Mouse (Mus musculus): ENCODE measurements at regions not wholly inside any gene's neighbourhood (a gene's known extent, or its start where the extent isn't known, plus 50 kb on each side); places are given as distances from the start of the nearest gene placed in this dataset.
"Not testable (repeated sequence)": the region's sequence is repeated elsewhere in the genome, so short reads cannot be mapped to it uniquely, and the experiment has no call there.

DNA sequence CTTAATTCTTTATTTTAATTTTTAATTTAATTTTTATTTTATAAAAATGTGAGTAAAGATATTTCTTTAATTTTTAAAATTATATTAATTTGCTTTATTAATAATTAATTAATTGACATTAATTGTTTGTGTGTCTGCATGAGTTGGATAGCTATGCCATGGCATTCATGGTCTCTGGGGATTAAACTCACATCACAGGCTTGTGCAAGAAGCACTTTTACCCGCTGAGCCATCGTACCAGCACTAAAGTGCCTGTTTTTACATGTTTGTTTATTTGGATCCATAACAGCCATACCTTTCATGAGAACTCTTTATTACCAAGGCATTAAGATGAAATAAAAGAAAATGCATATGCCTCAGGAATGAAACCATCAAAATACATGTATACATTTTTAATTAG is 453.7 kb upstream of the Arid1b start:
- H3K4me2 ChIP-seq (ENCODE audit: low read length), result no peak overlapping the region
- WGBS, result 74% methylated on average over 2 of the region's 2 CpGs
- ATAC-seq (replicated peaks; ENCODE audit: low FRiP score, low TSS enrichment, low read depth) (no peak), DNase-seq (ENCODE audit: low spot score) (no peak)
- no peak overlapping the region for H3K27ac ChIP-seq (ENCODE audit: low read depth)
- no peaks in the 10 kb centered on the region for H3K27me3 ChIP-seq (replicated peaks; ENCODE audit: control insufficient read depth, insufficient read depth, low read length)
- no peaks in the 10 kb centered on the region for H3K4me1 ChIP-seq (replicated peaks; ENCODE audit: control insufficient read depth, insufficient read depth, low read length)
- no peaks in the 10 kb centered on the region for H3K36me3 ChIP-seq (ENCODE audit: control insufficient read depth, insufficient read depth, low read length)
- no peak overlapping the region for H3K4me3 ChIP-seq (ENCODE audit: low read depth, low read length)
- no peak overlapping the region for H3K9ac ChIP-seq (ENCODE audit: low read length)
- H3K9me3 ChIP-seq (ENCODE audit: control insufficient read depth, low read length), result no peaks in the 10 kb centered on the region

GRCm38 (mm10) chr17:4541020-4541743 is 452.9 kb upstream of the Arid1b start:
- Histone ChIP-seq H3K27me3 (replicated peaks; ENCODE audit: control insufficient read depth, insufficient read depth, low read length) (no peaks in the 10 kb centered on the region), H3K9ac (ENCODE audit: low read length) (no peak overlapping the region), H3K27ac (ENCODE audit: low read depth) (no peak overlapping the region), H3K9me3 (ENCODE audit: control insufficient read depth, low read length) (no peaks in the 10 kb centered on the region), H3K4me1 (replicated peaks; ENCODE audit: control insufficient read depth, insufficient read depth, low read length) (no peaks in the 10 kb centered on the region), H3K4me2 (ENCODE audit: low read length) (no peak overlapping the region), H3K36me3 (ENCODE audit: control insufficient read depth, insufficient read depth, low read length) (no peaks in the 10 kb centered on the region), H3K4me3 (ENCODE audit: low read depth, low read length) (no peak overlapping the region)
- 38% methylated on average over 7 of the region's 7 CpGs for WGBS
- DNase-seq (ENCODE audit: low spot score) (no peak), ATAC-seq (replicated peaks; ENCODE audit: low FRiP score, low TSS enrichment, low read depth) (no peak)

GRCm38 (mm10) chr17:4546579-4546978 is 447.6 kb upstream of the Arid1b start:
- 48% methylated on average over 2 of the region's 2 CpGs for WGBS
- no peaks in the 10 kb centered on the region for H3K27me3 ChIP-seq (replicated peaks; ENCODE audit: control insufficient read depth, insufficient read depth, low read length)
- ATAC-seq (replicated peaks; ENCODE audit: low FRiP score, low TSS enrichment, low read depth) (no peak), DNase-seq (ENCODE audit: low spot score) (no peak)
- no peak overlapping the region for H3K4me2 ChIP-seq (ENCODE audit: low read length)
- no peaks in the 10 kb centered on the region for H3K36me3 ChIP-seq (ENCODE audit: control insufficient read depth, insufficient read depth, low read length)
- no peaks in the 10 kb centered on the region for H3K9me3 ChIP-seq (ENCODE audit: control insufficient read depth, low read length)
- no peak overlapping the region for H3K9ac ChIP-seq (ENCODE audit: low read length)
- no peaks in the 10 kb centered on the region for H3K4me1 ChIP-seq (replicated peaks; ENCODE audit: control insufficient read depth, insufficient read depth, low read length)
- H3K4me3 ChIP-seq (ENCODE audit: low read depth, low read length), result no peak overlapping the region
- no peak overlapping the region for H3K27ac ChIP-seq (ENCODE audit: low read depth)

- not testable (repeated sequence) for H3K4me1 ChIP-seq (replicated peaks; ENCODE audit: control insufficient read depth, insufficient read depth, low read length); ATAC-seq (replicated peaks; ENCODE audit: low FRiP score, low TSS enrichment, low read depth); H3K9ac ChIP-seq (ENCODE audit: low read length); H3K9me3 ChIP-seq (ENCODE audit: control insufficient read depth, low read length); H3K4me2 ChIP-seq (ENCODE audit: low read length); DNase-seq (ENCODE audit: low spot score); H3K27ac ChIP-seq (ENCODE audit: low read depth); H3K36me3 ChIP-seq (ENCODE audit: control insufficient read depth, insufficient read depth, low read length); H3K27me3 ChIP-seq (replicated peaks; ENCODE audit: control insufficient read depth, insufficient read depth, low read length); H3K4me3 ChIP-seq (ENCODE audit: low read depth, low read length)
- 79% methylated on average over 4 of the region's 4 CpGs for WGBS
These were observed 441.1 kb upstream of the Arid1b start for GRCm38 (mm10) chr17:4553026-4553425.

GRCm38 (mm10) chr17:4563641-4564040 is 430.5 kb upstream of the Arid1b start:
- Histone ChIP-seq H3K4me1 (replicated peaks; ENCODE audit: control insufficient read depth, insufficient read depth, low read length) (0 out of 2 replicates have a peak, but pooled peaks cover 10% of the 10 kb centered on the region), H3K36me3 (ENCODE audit: control insufficient read depth, insufficient read depth, low read length) (no peaks in the 10 kb centered on the region), H3K4me2 (ENCODE audit: low read length) (no peak overlapping the region), H3K4me3 (ENCODE audit: low read depth, low read length) (no peak overlapping the region), H3K27me3 (replicated peaks; ENCODE audit: control insufficient read depth, insufficient read depth, low read length) (no peaks in the 10 kb centered on the region), H3K9ac (ENCODE audit: low read length) (no peak overlapping the region), H3K9me3 (ENCODE audit: control insufficient read depth, low read length) (no peaks in the 10 kb centered on the region), H3K27ac (ENCODE audit: low read depth) (no peak overlapping the region)
- 53% methylated on average over 3 of the region's 3 CpGs for WGBS
- no peak for DNase-seq (ENCODE audit: low spot score)
- no peak for ATAC-seq (replicated peaks; ENCODE audit: low FRiP score, low TSS enrichment, low read depth)

- no peaks in the 10 kb centered on the region for H3K27me3 ChIP-seq (replicated peaks; ENCODE audit: control insufficient read depth, insufficient read depth, low read length)
- no peak overlapping the region for H3K27ac ChIP-seq (ENCODE audit: low read depth)
- no peaks in the 10 kb centered on the region for H3K36me3 ChIP-seq (ENCODE audit: control insufficient read depth, insufficient read depth, low read length)
- WGBS, result 50% methylated on average over 5 of the region's 5 CpGs
- H3K9me3 ChIP-seq (ENCODE audit: control insufficient read depth, low read length), result no peaks in the 10 kb centered on the region
- no peak overlapping the region for H3K9ac ChIP-seq (ENCODE audit: low read length)
- H3K4me3 ChIP-seq (ENCODE audit: low read depth, low read length), result no peak overlapping the region
- H3K4me1 ChIP-seq (replicated peaks; ENCODE audit: control insufficient read depth, insufficient read depth, low read length), result no peaks in the 10 kb centered on the region
- no peak for DNase-seq (ENCODE audit: low spot score)
- ATAC-seq (replicated peaks; ENCODE audit: low FRiP score, low TSS enrichment, low read depth), result no peak
- no peak overlapping the region for H3K4me2 ChIP-seq (ENCODE audit: low read length)
These were observed 417.2 kb upstream of the Arid1b start for GRCm38 (mm10) chr17:4576883-4577282.

DNA sequence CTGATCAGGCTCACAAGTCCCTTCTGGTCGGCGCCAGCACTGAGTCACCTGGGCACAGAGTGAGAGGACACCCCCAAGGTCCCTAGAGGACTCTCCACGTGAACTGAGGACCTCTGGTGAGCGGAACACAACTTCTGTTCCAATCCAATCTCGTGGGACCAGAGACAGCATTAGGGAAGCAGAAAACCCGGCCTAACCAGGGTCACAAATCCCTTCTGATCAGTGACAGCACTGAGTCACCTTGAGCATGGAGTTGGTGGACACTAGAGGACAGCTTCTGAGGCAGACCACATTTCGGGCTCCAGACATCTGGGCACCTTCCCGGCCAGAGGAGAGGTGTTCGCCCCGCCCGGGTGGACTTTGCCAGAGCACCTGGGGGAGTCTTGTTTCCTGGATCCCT is 412.3 kb upstream of the Arid1b start:
- Histone ChIP-seq H3K4me1 (replicated peaks; ENCODE audit: control insufficient read depth, insufficient read depth, low read length) (no peaks in the 10 kb centered on the region), H3K9me3 (ENCODE audit: control insufficient read depth, low read length) (no peaks in the 10 kb centered on the region), H3K4me2 (ENCODE audit: low read length) (no peak overlapping the region), H3K36me3 (ENCODE audit: control insufficient read depth, insufficient read depth, low read length) (no peaks in the 10 kb centered on the region), H3K27ac (ENCODE audit: low read depth) (no peak overlapping the region), H3K4me3 (ENCODE audit: low read depth, low read length) (no peak overlapping the region), H3K9ac (ENCODE audit: low read length) (no peak overlapping the region), H3K27me3 (replicated peaks; ENCODE audit: control insufficient read depth, insufficient read depth, low read length) (no peaks in the 10 kb centered on the region)
- DNase-seq (ENCODE audit: low spot score) (no peak), ATAC-seq (replicated peaks; ENCODE audit: low FRiP score, low TSS enrichment, low read depth) (no peak)
- 88% methylated on average over 11 of the region's 11 CpGs for WGBS

DNA sequence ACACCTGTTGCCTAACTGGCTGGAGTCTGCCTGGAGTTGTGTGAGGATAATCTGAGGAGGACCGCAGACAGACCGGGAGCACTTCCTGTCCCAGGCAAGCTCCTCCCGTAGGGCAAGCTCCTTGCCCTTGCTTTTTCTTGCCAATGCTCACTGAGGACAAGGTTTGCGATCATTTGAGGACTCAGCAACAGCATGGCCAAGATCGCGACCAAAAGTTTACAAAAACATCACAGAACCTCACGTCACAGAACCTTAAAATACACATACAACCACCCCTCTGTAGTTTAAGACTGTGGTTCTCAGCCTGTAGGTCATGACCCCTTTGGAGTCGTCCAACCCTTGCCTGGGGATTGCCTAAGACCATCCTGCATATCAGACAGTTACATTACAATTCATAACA is 383.7 kb upstream of the Arid1b start:
- Histone ChIP-seq H3K36me3 (ENCODE audit: control insufficient read depth, insufficient read depth, low read length) (no peaks in the 10 kb centered on the region), H3K4me3 (ENCODE audit: low read depth, low read length) (no peak overlapping the region), H3K27me3 (replicated peaks; ENCODE audit: control insufficient read depth, insufficient read depth, low read length) (no peaks in the 10 kb centered on the region), H3K4me1 (replicated peaks; ENCODE audit: control insufficient read depth, insufficient read depth, low read length) (no peaks in the 10 kb centered on the region), H3K4me2 (ENCODE audit: low read length) (no peak overlapping the region), H3K9ac (ENCODE audit: low read length) (no peak overlapping the region), H3K9me3 (ENCODE audit: control insufficient read depth, low read length) (peaks cover 3% of the 10 kb centered on the region; the same call in 1 of the 2 replicates), H3K27ac (ENCODE audit: low read depth) (no peak overlapping the region)
- ATAC-seq (replicated peaks; ENCODE audit: low FRiP score, low TSS enrichment, low read depth) (no peak), DNase-seq (ENCODE audit: low spot score) (no peak)
- WGBS, result 69% methylated on average over 8 of the region's 8 CpGs

DNA sequence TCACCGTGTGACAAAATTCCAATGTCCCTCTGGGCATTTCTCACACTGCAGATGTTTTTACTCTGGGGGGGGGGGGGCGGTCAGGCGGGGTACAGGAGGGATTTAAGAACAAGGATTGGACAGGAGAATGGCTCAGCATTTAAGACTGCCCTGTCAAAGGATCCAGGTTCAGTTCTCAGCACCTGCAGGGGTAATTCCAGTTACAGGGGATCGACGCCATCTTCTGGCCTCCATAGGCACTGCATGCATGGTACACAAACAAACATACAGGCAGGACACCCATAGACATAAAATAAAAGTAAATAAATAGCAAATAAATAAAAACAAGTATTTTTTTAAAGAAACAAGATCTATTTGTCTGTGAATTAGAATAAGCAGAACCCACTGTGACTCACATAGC is 383.1 kb upstream of the Arid1b start:
- 92% methylated on average over 5 of the region's 5 CpGs for WGBS
- peaks cover 3% of the 10 kb centered on the region; the same call in 1 of the 2 replicates for H3K9me3 ChIP-seq (ENCODE audit: control insufficient read depth, low read length)
- no peaks in the 10 kb centered on the region for H3K36me3 ChIP-seq (ENCODE audit: control insufficient read depth, insufficient read depth, low read length)
- H3K27me3 ChIP-seq (replicated peaks; ENCODE audit: control insufficient read depth, insufficient read depth, low read length), result no peaks in the 10 kb centered on the region
- no peak for ATAC-seq (replicated peaks; ENCODE audit: low FRiP score, low TSS enrichment, low read depth)
- H3K4me3 ChIP-seq (ENCODE audit: low read depth, low read length), result no peak overlapping the region
- H3K27ac ChIP-seq (ENCODE audit: low read depth), result no peak overlapping the region
- no peak overlapping the region for H3K4me2 ChIP-seq (ENCODE audit: low read length)
- no peaks in the 10 kb centered on the region for H3K4me1 ChIP-seq (replicated peaks; ENCODE audit: control insufficient read depth, insufficient read depth, low read length)
- H3K9ac ChIP-seq (ENCODE audit: low read length), result no peak overlapping the region
- DNase-seq (ENCODE audit: low spot score), result no peak

Data from intestine, embryonic 14.5 days (tissue).